Mouse (Mus musculus) C2C12 (cell line): ENCODE results near the gene Kcnmb4.

ENCODE experiments used
- CEBPB ChIP-seq: IDR thresholded peaks from one replicate; pipeline ENCODE4 v1.6.1; 2011; ENCODE audit warnings: low read depth, mild to moderate bottlenecking, control low read depth, moderate library complexity
- CTCF ChIP-seq: IDR thresholded peaks from one replicate; pipeline ENCODE4 v1.5.1; 2011; ENCODE audit not compliant: control insufficient read depth, insufficient read depth, insufficient read length
- MAX ChIP-seq: IDR thresholded peaks from one replicate; pipeline ENCODE4 v1.6.1; 2011; ENCODE audit warnings: mild to moderate bottlenecking, control low read depth
- MYOG ChIP-seq: IDR thresholded peaks from one replicate; pipeline ENCODE4 v1.6.1; 2011; ENCODE audit not compliant: control insufficient read depth, insufficient read length; ENCODE audit errors: extremely low read depth
- USF1 ChIP-seq: IDR thresholded peaks from one replicate; pipeline ENCODE4 v1.6.1; 2011; ENCODE audit warnings: low read depth, mild to moderate bottlenecking, control low read depth, moderate library complexity

- TF ChIP-seq CTCF (no peak), MYOG (no peak), MAX (no peak), CEBPB (no peak), USF1 (no peak)
Measured at GRCm38 (mm10) chr10:116374111-116374510, 99.6 kb downstream of the Kcnmb4 start.
